Mouse (Mus musculus): Measurements from ENCODE around the gene BC025920.

Gene BC025920

DNA sequence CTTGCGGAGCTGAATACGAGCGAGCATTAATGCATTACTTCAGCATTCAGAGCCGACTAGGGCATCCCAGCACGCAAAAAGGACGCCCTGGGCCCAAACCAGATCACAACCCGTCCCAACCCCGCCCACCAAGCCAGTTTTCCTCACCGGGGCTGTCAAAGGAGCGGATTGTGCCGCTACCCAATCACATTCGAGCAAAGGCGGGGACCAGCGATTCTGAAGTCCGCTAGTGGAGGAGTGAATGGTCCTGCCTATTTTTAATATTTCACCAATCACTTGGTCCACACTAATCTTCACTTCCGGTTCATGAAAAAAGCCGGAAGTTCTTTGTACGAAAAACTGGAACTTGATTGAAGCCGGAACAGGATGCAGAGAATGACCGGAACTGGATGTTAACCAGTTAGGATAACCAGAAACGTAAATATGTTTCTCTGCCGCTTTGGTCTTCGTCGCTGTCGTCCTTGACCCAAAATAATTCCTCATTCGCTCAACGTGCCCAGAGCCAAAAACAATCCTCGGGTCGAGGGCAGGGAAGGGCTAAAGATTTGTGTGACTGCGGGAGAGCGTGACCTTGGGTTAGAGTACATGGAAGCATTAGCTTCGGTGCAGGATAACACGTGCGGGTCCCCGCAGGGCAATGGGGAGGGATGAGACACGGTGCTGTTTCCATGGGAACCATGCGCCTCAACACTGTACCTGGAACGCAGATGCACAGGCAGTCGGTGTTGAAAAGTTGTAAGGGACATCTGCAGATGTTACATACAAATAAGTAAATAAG, at the start of gene BC025920:
Gene BC025920, plus strand, starts transcription at position 297 of the 778 bp plus-strand sequence.
- peak; percentile 91 to 94 for DNase-seq (ENCODE audit: low spot score in 2 of 2)

DNA sequence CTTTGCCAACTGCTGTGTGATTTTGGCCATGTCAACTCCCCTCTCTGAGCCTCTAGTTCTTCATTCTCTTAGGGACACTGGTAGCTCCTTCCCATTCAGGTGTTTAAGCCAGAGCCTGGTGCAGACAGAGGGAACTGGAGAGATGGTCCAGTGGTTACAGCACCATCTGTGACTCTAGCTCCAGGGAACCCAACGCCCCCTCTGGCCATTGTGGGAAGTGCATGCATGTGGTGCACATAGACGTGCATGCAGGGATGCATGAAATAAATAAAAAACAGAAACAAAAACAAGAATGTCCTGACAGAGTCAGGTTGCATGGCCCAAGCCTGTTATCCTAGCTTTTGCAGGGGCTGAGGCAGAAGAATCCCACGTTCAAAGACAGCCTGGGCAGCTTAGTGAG, 49.8 kb upstream of the BC025920 start:
- no peak for DNase-seq (ENCODE audit: low spot score in 2 of 2)

GRCm38 (mm10) chr10:81557491-81557890, 48.6 kb upstream of the BC025920 start:
- DNase-seq (ENCODE audit: low spot score in 2 of 2): no peak

- peak; percentile 66 to 67 for DNase-seq (ENCODE audit: low spot score in 2 of 2)
Measured at GRCm38 (mm10) chr10:81559163-81559626, 46.9 kb upstream of the BC025920 start, which contains the start of gene Aes. Gene Aes (plus strand): TSS chr10:81559488.

DNA sequence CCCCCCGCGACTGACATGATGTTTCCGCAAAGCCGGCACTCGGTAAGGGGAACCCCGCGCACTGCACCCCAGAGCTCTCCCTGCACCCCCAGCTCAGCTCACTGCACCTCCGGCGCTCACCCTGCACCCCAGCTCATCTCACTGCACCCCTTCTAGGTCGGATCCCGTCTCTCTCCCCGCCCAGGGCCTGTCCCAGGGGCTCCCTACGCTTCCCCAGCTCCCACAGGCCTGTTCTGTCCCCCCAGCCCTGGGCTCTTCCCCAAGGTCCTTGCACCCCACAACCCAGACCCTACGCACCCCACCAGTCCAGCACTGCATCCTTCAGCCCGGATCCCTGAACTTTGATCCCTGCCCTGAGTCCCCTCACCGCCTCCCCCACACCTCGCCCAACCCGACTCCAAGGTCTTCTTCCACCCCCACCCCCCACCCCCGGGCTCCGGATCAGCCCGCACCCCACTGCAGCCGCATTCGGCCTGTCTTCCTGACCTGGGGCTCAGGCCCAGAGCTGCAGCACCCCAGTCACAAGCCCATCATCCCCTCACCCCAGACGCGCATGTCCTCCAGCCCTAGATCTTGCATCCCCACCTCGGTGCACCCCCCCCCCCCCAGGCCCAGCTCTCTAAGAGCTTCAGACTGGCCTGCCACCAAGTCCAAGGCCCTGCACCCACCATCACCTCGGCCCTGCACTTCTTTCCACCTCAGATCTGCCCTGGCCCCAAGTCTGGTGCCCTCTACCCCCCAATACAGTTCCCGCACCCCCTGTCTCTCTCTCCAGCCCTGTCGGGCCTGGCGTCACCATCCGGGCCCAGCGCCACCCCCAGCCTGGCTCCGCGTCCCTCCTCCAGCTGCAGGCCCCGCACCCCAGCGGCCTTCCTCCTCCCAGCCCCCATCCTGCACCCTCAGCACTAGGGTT, 46.2 kb upstream of the BC025920 start:
- peak; percentile 77 to 79 for DNase-seq (ENCODE audit: low spot score in 2 of 2)

DNA sequence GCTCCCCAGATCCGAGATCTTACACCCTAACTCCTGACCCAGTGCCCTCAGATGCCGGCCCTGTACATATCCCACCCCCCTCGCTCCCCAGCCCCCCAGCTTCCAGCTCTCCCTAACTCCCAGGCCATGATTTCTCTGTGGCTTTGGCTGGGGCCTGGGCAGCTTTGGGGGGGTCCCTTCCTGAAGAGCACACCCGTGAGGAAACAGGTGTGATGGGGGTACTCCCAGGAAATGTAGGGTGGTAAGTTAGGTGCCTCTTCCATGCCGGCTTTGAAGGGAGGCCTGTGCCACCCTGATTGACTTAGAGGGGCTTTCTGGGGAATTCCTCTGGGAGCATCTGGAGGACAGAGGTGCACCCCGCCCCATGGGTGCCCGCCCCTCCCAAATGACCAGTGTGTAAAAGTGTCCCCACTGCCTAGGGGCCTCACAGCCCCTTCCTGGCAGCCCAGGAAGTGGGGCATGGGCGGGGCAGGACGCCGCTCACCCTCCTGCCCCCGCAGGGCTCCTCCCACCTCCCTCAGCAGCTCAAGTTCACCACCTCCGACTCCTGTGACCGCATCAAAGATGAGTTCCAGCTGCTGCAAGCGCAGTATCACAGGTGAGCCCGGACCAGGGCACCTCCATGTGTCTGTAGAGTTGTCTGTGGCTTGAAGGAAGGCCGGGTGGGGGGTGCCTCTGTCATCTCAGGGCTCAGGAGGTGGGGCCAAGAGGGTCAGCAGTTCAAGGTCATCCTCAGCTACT, 45.2 kb upstream of the BC025920 start:
- no peak for DNase-seq (ENCODE audit: low spot score in 2 of 2)

GRCm38 (mm10) chr10:81562411-81562810, 43.7 kb upstream of the BC025920 start:
- DNase-seq (ENCODE audit: low spot score in 2 of 2): no peak

DNA sequence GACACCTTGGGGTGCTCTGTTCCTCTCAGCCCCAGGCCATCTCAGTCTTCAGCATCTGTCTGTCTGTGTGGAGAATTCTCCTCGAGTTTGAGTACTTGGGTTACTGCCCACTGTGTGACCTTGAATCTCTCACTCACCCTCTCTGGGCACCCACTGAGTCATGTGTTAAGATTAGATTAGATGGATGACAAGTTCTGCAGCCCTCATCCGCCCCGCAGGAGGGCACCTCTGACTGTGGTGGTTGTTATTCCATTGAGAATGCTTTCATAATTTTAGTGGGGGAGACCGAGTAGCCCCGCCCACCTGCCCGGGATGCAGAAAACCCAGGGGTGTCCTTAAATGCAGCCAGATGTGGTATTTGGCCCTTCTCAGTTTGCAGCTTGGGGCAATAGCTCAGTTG, 42.6 kb upstream of the BC025920 start:
- no peak for DNase-seq (ENCODE audit: low spot score in 2 of 2)

DNA sequence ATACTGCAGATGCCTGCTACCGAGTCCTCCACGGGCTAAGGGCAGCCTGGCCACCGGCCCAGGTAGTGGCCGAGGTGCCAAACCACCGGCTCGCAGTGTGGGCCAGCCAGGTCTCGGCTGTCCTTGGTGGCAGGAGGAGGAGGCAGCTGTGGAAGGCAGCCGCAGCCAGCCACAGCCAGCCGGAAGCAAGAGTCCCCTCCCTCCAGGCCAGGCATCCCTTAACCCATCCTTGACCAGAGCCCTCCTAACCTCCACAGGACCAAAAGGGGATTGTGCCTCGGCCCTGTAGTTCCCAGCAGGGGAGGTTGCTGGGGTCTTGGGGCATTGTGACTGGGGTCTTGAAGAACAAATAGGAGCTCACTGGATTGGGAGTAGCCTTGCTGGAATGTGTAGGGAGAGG, 41.9 kb upstream of the BC025920 start:
- DNase-seq (ENCODE audit: low spot score in 2 of 2): no peak

GRCm38 (mm10) chr10:81564734-81565133, 41.3 kb upstream of the BC025920 start:
- DNase-seq (ENCODE audit: low spot score in 2 of 2): peak; percentile 56 to 62

GRCm38 (mm10) chr10:81565257-81566228, 40.5 kb upstream of the BC025920 start:
- DNase-seq (ENCODE audit: low spot score in 2 of 2): no peak

GRCm38 (mm10) chr10:81568381-81569191, 37.5 kb upstream of the BC025920 start:
- DNase-seq (ENCODE audit: low spot score in 2 of 2): no peak

- no peak for DNase-seq (ENCODE audit: low spot score in 2 of 2)
Measured at GRCm38 (mm10) chr10:81569507-81570237, 36.4 kb upstream of the BC025920 start.

- DNase-seq (ENCODE audit: low spot score in 2 of 2): no peak
Measured at GRCm38 (mm10) chr10:81570238-81570800, 35.8 kb upstream of the BC025920 start.

- DNase-seq (ENCODE audit: low spot score in 2 of 2): peak; percentile 92 to 96
Measured at GRCm38 (mm10) chr10:81570831-81571500, 35.1 kb upstream of the BC025920 start.

GRCm38 (mm10) chr10:81571501-81571876, 34.6 kb upstream of the BC025920 start:
- peak; percentile 99 to 100 for DNase-seq (ENCODE audit: low spot score in 2 of 2)

- no peak for DNase-seq (ENCODE audit: low spot score in 2 of 2)
Measured at GRCm38 (mm10) chr10:81572133-81572671, 33.9 kb upstream of the BC025920 start.

GRCm38 (mm10) chr10:81572975-81573374, 33.1 kb upstream of the BC025920 start:
- DNase-seq (ENCODE audit: low spot score in 2 of 2): no peak
